Mouse (Mus musculus) CH12.LX (cell line): Measurements from ENCODE around the gene Atp5b.

Experiments
- CHD2 ChIP-seq: IDR thresholded peaks from 2 replicates; pipeline ENCODE4 v1.6.1; 2011; ENCODE audit warnings: low read length, improper control_type of control experiment
- CTCF ChIP-seq, 2 experiments: IDR thresholded peaks in 1 of 2; conservative IDR thresholded peaks in 1 of 2; 2 replicates each; pipeline ENCODE4 v1.5.1; 2011 to 2012; ENCODE audit warnings: low read depth in 2 of 2, low read length in 2 of 2, improper control_type of control experiment in 1 of 2, inconsistent platforms in 1 of 2, mild to moderate bottlenecking in 1 of 2, moderate library complexity in 1 of 2
- E2F4 ChIP-seq: IDR thresholded peaks from 2 replicates; pipeline ENCODE4 v1.6.1; 2011; ENCODE audit warnings: low read depth, low read length, improper control_type of control experiment; ENCODE audit not compliant: insufficient replicate concordance
- HCFC1 ChIP-seq: IDR thresholded peaks from 2 replicates; pipeline ENCODE4 v1.6.1; 2012; ENCODE audit warnings: low read depth, mild to moderate bottlenecking, inconsistent platforms, low read length, improper control_type of control experiment
- UBTF ChIP-seq: IDR thresholded peaks from 2 replicates; pipeline ENCODE4 v1.6.1; 2012; ENCODE audit warnings: low read depth, mild to moderate bottlenecking, inconsistent platforms, low read length, improper control_type of control experiment, moderate library complexity
- ZKSCAN1 ChIP-seq: IDR thresholded peaks from 2 replicates; pipeline ENCODE4 v1.6.1; 2012; ENCODE audit warnings: low read depth, inconsistent platforms, low read length, improper control_type of control experiment, borderline replicate concordance

GRCm38 (mm10) chr10:128040293-128040692, 42.8 kb upstream of the Atp5b start:
- TF ChIP-seq UBTF, result no peak
- TF ChIP-seq CHD2, result no peak
- no peak for TF ChIP-seq CTCF (conservative IDR thresholded peaks at IDR 0.05 in 1 of 2, IDR thresholded peaks at IDR 0.05 in 1 of 2; ENCODE audit: low read depth in 2 of 2, low read length in 2 of 2)
- no peak for TF ChIP-seq E2F4
- TF ChIP-seq ZKSCAN1, result no peak
- TF ChIP-seq HCFC1, result no peak
